Mouse (Mus musculus) limb, embryonic 12.5 days (tissue): ENCODE measurements around the gene Fez1. TPM values are rescaled to one million over a fixed set of nuclear protein-coding genes. Genes with fewer than 3 reads are reported as not detected.

Experiments used
- ATAC-seq: fragments of 200-750 bp; cut with Nextera tagmentation; 2 replicates; pipeline ENCODE4 v1.8.0; 2017; ENCODE audit warnings: low read depth, moderate TSS enrichment; ENCODE audit not compliant: insufficient number of reproducible peaks, insufficient read depth, low FRiP score, low TSS enrichment
- H3K27ac ChIP-seq: fragments of 300-500 bp; sonication (generic); 2 replicates; pipeline ENCODE4 v1.5.1; 2016; ENCODE audit warnings: mild to moderate bottlenecking, moderate library complexity
- H3K27me3 ChIP-seq: fragments of 300-500 bp; sonication (generic); 2 replicates; pipeline ENCODE4 v1.6.1; 2016; ENCODE audit warnings: mild to moderate bottlenecking, moderate library complexity
- H3K36me3 ChIP-seq: fragments of 300-500 bp; sonication (generic); 2 replicates; pipeline ENCODE4 v1.6.1; 2016; ENCODE audit warnings: mild to moderate bottlenecking, moderate library complexity
- H3K4me1 ChIP-seq: fragments of 300-500 bp; sonication (generic); replicated peaks from 2 replicates; pipeline ENCODE4 v1.6.1; 2016
- H3K4me2 ChIP-seq: fragments of 300-500 bp; sonication (generic); 2 replicates; pipeline ENCODE4 v1.6.1; 2016; ENCODE audit warnings: mild to moderate bottlenecking, moderate library complexity
- H3K4me3 ChIP-seq: fragments of 300-500 bp; sonication (generic); replicated peaks from 2 replicates; pipeline ENCODE4 v1.5.1; 2016; ENCODE audit warnings: mild to moderate bottlenecking
- H3K9ac ChIP-seq: fragments of 300-500 bp; sonication (generic); replicated peaks from 2 replicates; pipeline ENCODE4 v1.6.1; 2016; ENCODE audit warnings: mild to moderate bottlenecking, moderate library complexity
- H3K9me3 ChIP-seq: fragments of 300-500 bp; sonication (generic); 2 replicates; pipeline ENCODE4 v1.6.1; 2016; ENCODE audit warnings: mild to moderate bottlenecking, moderate library complexity
- WGBS: fragments of 180-500 bp; shearing (Covaris S2); methylation state at CpG from one replicate; pipeline ENCODE4 v1.1.7; 2016; 5-methylcytosine and 5-hydroxymethylcytosine counted together
- polyA plus RNA-seq: library from polyadenylated mRNA; unstranded; fragments of >200 nt; fragmentation: Nextera tagmentation; extraction: Ambion mirVana; gene quantifications from 2 replicates; pipeline ENCODE4 v1.2.1, GENCODE M21; 2016

Fez1 gene
- polyA plus RNA-seq, 1 experiment from 2014 or later, result 20.9 TPM

GRCm38 (mm10) chr9:36868662-36869061 lies 47.0 kb downstream of the Fez1 start:
- Histone ChIP-seq H3K36me3 (no peaks in the 10 kb centered on the region), H3K4me2 (no peak overlapping the region), H3K9ac (no peak overlapping the region), H3K27me3 (0 out of 2 replicates have a peak, but pooled peaks cover 6% of the 10 kb centered on the region), H3K9me3 (no peaks in the 10 kb centered on the region), H3K4me1 (peaks cover 5% of the 10 kb centered on the region; the same call in 1 of the 2 replicates), H3K27ac (no peak overlapping the region), H3K4me3 (no peak overlapping the region)
- WGBS, result 88% methylated on average over 6 of the region's 6 CpGs
- ATAC-seq, result no peak

- ATAC-seq, result no peak
- peaks cover 2% of the 10 kb centered on the region; the same call in 1 of the 2 replicates for H3K4me1 ChIP-seq
- H3K27ac ChIP-seq, result no peak overlapping the region
- H3K27me3 ChIP-seq, result 0 out of 2 replicates have a peak, but pooled peaks cover 6% of the 10 kb centered on the region
- H3K9me3 ChIP-seq, result no peaks in the 10 kb centered on the region
- H3K4me3 ChIP-seq, result no peak overlapping the region
- H3K9ac ChIP-seq, result no peak overlapping the region
- H3K4me2 ChIP-seq, result no peak overlapping the region
- H3K36me3 ChIP-seq, result no peaks in the 10 kb centered on the region
- 50% methylated on average over 1 of the region's 1 CpGs for WGBS
Observed at GRCm38 (mm10) chr9:36870263-36870662, 48.6 kb downstream of the Fez1 start.

GRCm38 (mm10) chr9:36873796-36874195 lies 52.1 kb downstream of the Fez1 start:
- Histone ChIP-seq H3K36me3 (no peaks in the 10 kb centered on the region), H3K4me2 (no peak overlapping the region), H3K27me3 (no peaks in the 10 kb centered on the region; the same call in 1 of the 2 replicates), H3K27ac (no peak overlapping the region), H3K9ac (no peak overlapping the region), H3K9me3 (no peaks in the 10 kb centered on the region), H3K4me3 (no peak overlapping the region), H3K4me1 (no peaks in the 10 kb centered on the region)
- ATAC-seq, result no peak
- WGBS, result 84% methylated on average over 2 of the region's 2 CpGs

- peaks cover 2% of the 10 kb centered on the region; the same call in 1 of the 2 replicates for H3K27me3 ChIP-seq
- no peak overlapping the region for H3K4me3 ChIP-seq
- no peak overlapping the region for H3K4me2 ChIP-seq
- 75% methylated on average over 5 of the region's 5 CpGs for WGBS
- no peak overlapping the region for H3K9ac ChIP-seq
- no peaks in the 10 kb centered on the region for H3K4me1 ChIP-seq
- ATAC-seq, result no peak
- no peaks in the 10 kb centered on the region for H3K9me3 ChIP-seq
- H3K36me3 ChIP-seq, result no peaks in the 10 kb centered on the region
- H3K27ac ChIP-seq, result no peak overlapping the region
Observed at GRCm38 (mm10) chr9:36876313-36876712, 54.6 kb downstream of the Fez1 start.

GRCm38 (mm10) chr9:36876787-36877186 lies 55.1 kb downstream of the Fez1 start:
- H3K9me3 ChIP-seq, result no peaks in the 10 kb centered on the region
- H3K4me1 ChIP-seq, result no peaks in the 10 kb centered on the region
- H3K9ac ChIP-seq, result no peak overlapping the region
- no peak overlapping the region for H3K27ac ChIP-seq
- H3K4me2 ChIP-seq, result no peak overlapping the region
- no peak overlapping the region for H3K4me3 ChIP-seq
- ATAC-seq, result no peak
- peaks cover 2% of the 10 kb centered on the region; the same call in 1 of the 2 replicates for H3K27me3 ChIP-seq
- H3K36me3 ChIP-seq, result no peaks in the 10 kb centered on the region

GRCm38 (mm10) chr9:36881615-36882014 lies 60.0 kb downstream of the Fez1 start:
- H3K4me2 ChIP-seq, result no peak overlapping the region
- 81% methylated on average over 5 of the region's 5 CpGs for WGBS
- H3K9me3 ChIP-seq, result no peaks in the 10 kb centered on the region
- no peak overlapping the region for H3K27ac ChIP-seq
- no peak overlapping the region for H3K9ac ChIP-seq
- ATAC-seq, result no peak
- no peaks in the 10 kb centered on the region for H3K36me3 ChIP-seq
- H3K4me3 ChIP-seq, result no peak overlapping the region
- H3K27me3 ChIP-seq, result peaks cover 2% of the 10 kb centered on the region; the same call in 1 of the 2 replicates
- H3K4me1 ChIP-seq, result no peaks in the 10 kb centered on the region

GRCm38 (mm10) chr9:36882034-36882745 lies 60.5 kb downstream of the Fez1 start:
- Histone ChIP-seq H3K4me1 (no peaks in the 10 kb centered on the region), H3K9me3 (no peaks in the 10 kb centered on the region), H3K4me2 (no peak overlapping the region), H3K9ac (no peak overlapping the region), H3K27ac (no peak overlapping the region), H3K36me3 (no peaks in the 10 kb centered on the region), H3K27me3 (peaks cover 2% of the 10 kb centered on the region; the same call in 1 of the 2 replicates), H3K4me3 (no peak overlapping the region)
- no peak for ATAC-seq
- 43% methylated on average over 8 of the region's 8 CpGs for WGBS

GRCm38 (mm10) chr9:36883569-36883968 lies 61.9 kb downstream of the Fez1 start:
- Histone ChIP-seq H3K9ac (no peak overlapping the region), H3K36me3 (no peaks in the 10 kb centered on the region), H3K4me3 (no peak overlapping the region), H3K4me1 (no peaks in the 10 kb centered on the region), H3K27me3 (peaks cover 2% of the 10 kb centered on the region; the same call in 1 of the 2 replicates), H3K9me3 (no peaks in the 10 kb centered on the region), H3K27ac (no peak overlapping the region), H3K4me2 (no peak overlapping the region)
- WGBS, result 49% methylated on average over 3 of the region's 3 CpGs
- no peak for ATAC-seq

GRCm38 (mm10) chr9:36885237-36885636 lies 63.6 kb downstream of the Fez1 start:
- H3K9ac ChIP-seq, result no peak overlapping the region
- no peak for ATAC-seq
- 66% methylated on average over 3 of the region's 3 CpGs for WGBS

GRCm38 (mm10) chr9:36890552-36890951 lies 68.9 kb downstream of the Fez1 start:
- no peak overlapping the region for H3K4me2 ChIP-seq
- H3K4me1 ChIP-seq, result no peaks in the 10 kb centered on the region
- H3K27me3 ChIP-seq, result no peaks in the 10 kb centered on the region
- no peak overlapping the region for H3K27ac ChIP-seq
- WGBS, result 28% methylated on average over 4 of the region's 4 CpGs
- ATAC-seq, result no peak
- no peak overlapping the region for H3K4me3 ChIP-seq
- no peaks in the 10 kb centered on the region for H3K9me3 ChIP-seq
- no peak overlapping the region for H3K9ac ChIP-seq
- peaks cover 11% of the 10 kb centered on the region; the same call in 1 of the 2 replicates for H3K36me3 ChIP-seq

More at GRCm38 (mm10) chr9:36885237-36885636, 63.6 kb downstream of the Fez1 start:
- no peaks in the 10 kb centered on the region for H3K4me1 ChIP-seq
- H3K27ac ChIP-seq, result no peak overlapping the region
- no peak overlapping the region for H3K4me2 ChIP-seq
- no peaks in the 10 kb centered on the region for H3K9me3 ChIP-seq
- no peaks in the 10 kb centered on the region for H3K36me3 ChIP-seq
- H3K27me3 ChIP-seq, result 0 out of 2 replicates have a peak, but pooled peaks cover 2% of the 10 kb centered on the region
- no peak overlapping the region for H3K4me3 ChIP-seq

GRCm38 (mm10) chr9:36893413-36893990 lies 71.8 kb downstream of the Fez1 start:
- Histone ChIP-seq H3K9me3 (no peaks in the 10 kb centered on the region), H3K36me3 (peaks cover 11% of the 10 kb centered on the region; the same call in 1 of the 2 replicates), H3K4me2 (no peak overlapping the region), H3K27me3 (no peaks in the 10 kb centered on the region), H3K4me1 (no peaks in the 10 kb centered on the region), H3K9ac (no peak overlapping the region), H3K4me3 (no peak overlapping the region), H3K27ac (no peak overlapping the region)
- ATAC-seq, result no peak
- 85% methylated on average over 6 of the region's 6 CpGs for WGBS
